Mouse (Mus musculus) Muller cell, postnatal 12 days (primary cell): ENCODE measurements at regions not wholly inside any gene's neighbourhood (a gene's known extent, or its start where the extent isn't known, plus 50 kb on each side); places are given as distances from the start of the nearest gene placed in this dataset.
A peak's percentile ranks its signal among the peaks of the same experiment; 100 is the strongest.

ENCODE experiments used
- DNase-seq: peaks from one replicate; pipeline ENCODE4 v3.0.0-alpha.2; 2015; ENCODE audit errors: inconsistent ontology term

DNA sequence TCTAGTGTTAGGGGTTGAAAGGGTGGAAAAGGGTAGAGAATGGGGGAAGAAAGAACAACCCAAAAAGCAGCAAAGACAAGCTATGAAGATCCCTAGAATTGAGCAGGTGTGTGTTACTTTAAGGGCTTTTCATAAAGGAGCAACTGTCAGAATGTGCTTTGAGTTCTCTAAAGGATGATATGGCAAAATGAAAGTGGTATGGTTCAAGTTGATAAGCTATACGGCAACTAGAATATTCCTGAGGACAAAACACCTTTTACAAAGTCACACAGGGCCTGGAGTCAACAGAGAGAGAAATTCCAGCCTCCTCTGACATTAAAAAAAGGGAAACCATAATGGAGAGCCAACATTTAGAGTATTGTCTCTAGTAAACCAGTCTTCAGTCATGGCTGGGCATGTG, 320.6 kb upstream of the Pard3b start:
- DNase-seq: no peak

DNA sequence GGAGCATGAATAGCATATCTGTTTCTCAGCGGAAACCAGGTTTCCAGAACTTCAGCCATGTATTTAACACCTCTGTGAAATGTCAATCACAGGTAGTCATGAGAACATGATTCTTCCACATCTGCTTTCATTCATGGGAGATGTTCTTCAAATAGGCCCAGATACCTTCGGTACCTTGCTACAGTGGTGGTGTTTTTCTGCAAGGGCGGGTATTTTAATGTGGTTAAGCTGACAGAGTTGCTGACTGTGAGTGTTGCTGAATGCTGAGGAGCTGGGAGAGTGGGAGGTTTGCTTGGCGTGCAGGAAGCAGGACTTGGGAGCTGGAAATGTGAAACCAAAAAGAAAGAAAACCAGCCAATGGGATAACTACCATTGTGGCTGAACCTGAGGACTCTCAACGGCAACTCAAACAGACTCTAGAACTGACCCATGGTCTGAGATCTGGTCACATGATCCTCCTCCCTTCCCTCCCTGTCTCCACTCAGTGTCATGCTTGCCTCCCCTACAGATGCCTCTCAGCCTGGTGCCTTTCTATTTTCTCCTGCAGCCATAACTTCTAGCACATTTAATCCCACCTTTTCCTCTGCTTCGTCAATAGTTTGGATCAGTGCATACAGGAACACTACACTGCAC, 317.0 kb upstream of the Pard3b start:
- no peak for DNase-seq

DNA sequence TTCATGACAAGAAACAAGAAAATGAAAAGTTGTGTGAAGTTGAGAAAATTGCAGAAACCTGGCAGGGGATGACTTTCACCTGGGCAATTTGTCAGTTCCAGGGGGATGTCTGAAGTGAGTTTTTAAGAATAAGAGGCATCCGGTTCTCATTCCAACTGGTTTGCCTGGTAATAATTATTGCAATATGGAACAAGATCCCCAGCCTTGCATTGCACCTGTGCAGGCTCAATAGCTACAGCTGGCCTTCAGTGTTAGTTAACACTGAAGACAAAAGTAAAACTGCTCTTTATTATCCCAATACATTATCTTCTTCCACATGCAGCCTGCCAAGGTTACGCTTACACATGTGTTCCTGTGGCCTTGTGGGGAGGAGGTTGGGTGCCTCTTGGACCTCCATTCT, 307.2 kb upstream of the Pard3b start:
- no peak for DNase-seq

DNA sequence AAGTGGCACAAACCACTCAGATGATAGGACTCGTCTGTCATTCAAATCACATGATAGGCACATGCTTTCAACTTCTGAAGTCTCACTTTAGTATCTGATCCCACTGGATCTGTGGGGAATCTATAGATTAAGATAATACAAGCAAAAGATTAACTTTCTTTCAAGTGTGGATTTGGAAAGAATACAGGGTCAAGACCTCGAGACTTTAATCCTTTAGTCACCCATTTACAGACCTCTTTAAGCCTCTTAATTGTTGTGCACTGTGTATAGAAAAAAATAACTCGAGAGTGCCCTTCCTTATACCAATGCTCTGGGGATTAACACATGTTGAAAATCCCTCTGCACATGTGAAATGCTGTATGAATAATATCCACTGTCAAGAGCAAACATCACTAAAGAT, 306.7 kb upstream of the Pard3b start:
- no peak for DNase-seq

DNA sequence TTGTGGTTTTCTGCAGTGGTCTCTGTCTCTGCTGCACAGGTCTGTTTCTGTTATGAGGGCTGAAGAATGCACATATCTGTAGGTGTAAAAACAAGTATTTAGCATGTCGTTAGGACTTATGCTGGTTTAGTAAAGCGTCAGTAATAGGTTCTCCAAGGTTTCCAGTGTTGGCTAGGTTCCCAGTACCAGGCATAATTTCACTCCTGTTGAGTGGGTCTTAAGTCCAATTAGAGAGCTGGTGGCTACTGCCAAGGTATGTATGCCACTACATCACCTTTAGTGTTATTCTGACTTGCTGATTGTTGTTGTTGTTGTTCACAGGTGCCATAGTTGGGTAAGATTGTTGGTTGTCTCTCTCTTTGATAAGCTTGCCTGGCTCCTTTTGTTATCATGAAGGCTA, 302.3 kb upstream of the Pard3b start:
- DNase-seq: no peak

DNA sequence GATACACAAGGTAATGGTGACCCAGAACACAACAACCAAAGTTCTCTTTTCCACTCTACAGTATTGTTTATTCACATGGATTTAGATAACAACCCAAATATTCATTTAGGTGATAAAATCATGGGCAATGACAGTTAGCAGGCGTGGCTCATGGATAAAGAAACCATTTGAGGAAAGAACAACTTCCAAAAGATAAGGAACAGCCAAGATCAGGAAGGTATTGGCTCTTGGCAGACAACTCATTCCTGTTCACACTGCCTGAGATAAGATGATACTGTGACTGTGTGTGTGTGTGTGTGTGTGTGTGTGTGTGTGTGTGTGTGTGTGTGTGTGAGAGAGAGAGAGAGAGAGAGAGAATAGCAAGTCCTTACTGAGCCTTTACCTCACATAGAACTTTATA, 285.7 kb upstream of the Pard3b start:
- DNase-seq: no peak

DNA sequence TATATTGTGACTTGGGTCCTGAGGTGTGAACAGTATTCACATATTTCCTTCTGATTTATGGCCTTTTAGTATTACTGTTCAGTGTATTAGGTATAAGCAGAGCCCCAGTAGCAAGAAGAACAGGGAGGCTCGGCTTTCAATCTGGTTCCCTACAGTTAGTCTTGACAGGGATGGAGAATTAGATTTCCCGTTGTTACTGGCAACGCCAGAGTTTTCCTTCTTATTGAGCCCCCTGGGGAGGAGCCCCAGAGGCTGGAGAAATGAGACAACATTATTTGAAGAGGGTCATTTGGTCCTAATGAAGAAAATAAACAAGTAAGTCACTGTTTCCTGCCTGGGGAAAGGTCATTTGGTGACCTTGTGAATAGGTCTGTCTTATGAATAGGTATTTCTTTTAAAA, 285.1 kb upstream of the Pard3b start:
- no peak for DNase-seq

DNA sequence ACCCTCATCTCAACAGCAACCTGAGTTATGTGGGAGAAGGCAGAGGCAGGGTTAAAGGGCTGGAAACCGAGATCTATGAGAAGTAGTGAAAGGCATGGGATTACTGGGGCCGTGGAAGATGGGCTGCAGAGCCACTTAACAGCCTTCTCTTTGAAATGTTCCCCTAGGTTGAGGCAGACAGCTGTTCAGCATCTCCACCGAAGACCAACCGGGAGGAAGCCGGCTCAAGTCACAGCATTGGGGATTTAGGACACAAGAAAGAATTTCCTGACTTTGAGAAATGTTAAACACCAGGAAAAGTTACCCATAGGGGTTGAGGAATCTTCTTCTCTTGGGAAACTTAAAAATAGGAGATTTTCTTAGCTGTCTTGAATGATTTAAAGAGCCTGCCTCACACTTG, 283.4 kb upstream of the Pard3b start:
- no peak for DNase-seq

DNA sequence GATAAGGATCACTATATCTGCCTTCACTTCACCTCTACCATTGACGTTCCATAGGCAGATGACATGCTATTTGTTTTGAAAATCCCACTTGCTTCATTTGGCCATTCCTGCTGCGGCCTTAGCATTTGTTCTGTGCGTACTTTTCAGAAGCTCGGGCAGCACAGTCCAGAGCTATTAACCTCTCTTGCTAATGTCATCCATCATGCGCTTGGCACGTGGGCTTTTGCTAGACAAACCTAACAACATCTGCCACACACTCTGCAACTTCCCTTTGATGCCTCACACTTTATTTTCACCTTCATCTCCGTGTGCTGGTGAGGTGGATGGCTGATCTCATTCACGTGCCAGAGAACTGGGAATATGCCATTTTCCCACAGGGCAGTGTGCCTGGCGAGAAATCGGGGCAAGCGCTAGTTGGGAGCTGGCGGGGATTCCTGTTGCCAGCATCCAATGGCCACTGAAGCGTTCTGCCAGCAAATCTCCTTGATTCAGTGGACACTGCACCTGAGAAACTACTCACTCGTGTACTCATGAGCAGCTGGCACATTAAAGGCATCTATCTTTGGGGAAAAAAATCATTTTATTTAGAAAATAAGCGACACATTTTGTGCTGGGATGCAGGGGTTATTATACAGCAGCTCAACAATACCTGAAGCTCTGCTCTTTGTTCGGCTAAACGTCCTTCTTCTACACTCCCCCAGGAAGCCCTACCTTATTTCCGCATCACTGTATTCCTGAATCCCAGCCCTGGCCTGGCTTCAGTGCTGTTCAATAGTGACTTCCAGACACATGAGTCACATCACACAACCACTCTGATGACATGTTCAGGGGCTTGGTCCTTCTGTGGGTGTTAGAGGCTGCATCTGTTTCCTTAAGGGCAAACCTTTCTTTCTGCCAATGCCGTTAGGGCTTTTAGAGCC, 279.4 kb upstream of the Pard3b start:
- peak; percentile 74 for DNase-seq

DNA sequence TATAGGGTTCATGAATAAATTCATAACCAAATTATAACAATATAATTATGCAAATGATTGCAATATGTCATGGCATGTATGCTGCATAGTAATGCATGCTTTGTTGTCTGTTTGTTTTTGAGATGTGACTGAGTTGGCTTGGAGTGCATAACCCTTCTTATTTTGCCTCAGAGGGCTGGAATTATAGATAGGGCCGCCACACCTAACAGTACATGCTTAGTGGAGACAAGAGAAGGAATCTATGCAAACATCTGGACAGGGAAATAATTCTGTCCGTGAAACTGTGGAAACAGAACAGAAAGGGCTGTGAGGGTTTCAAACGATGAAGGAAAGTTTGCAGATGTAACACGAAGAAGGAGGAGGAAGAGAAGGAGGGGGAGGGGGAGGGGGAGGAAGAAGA, 266.0 kb upstream of the Pard3b start:
- no peak for DNase-seq

DNA sequence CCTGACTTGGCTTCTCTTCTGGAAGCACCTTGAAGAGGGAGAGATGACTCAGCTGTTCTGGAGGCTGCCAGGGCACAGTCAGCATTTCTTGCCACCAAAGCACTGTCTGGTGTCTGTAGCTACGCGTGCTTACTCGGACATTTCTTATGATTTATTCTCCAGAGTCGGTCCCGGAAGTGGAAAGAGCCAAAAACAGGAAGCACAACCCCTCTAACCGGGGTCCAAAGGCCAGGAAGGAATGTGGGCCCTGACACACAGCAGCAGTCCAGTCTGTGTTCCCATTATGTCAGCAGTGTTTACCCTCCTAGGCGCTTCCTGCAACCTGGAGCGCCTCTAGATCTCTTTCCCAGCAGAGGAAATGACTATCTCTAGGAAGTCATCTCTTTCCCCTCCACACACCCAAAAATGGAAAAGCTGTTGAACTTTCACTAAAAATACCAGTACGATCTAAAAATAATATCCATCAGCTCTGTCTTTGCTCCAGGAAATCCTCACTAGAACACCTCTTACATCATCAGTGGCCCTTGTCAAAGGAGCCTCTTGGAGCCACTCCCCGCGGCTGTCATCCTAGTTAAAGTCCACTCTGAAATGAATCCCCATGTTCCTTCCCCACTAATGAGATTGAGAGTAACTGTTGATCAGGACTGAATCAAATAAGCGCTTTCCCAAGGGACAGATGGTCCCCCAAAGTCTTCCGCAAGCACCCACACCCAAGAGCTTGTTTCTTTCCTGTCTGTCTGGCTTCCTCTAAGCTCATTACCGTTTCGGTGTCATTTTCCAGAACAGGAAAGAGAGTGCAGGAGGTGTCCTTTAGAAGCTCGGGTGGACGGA, 264.7 kb upstream of the Pard3b start:
- no peak for DNase-seq

DNA sequence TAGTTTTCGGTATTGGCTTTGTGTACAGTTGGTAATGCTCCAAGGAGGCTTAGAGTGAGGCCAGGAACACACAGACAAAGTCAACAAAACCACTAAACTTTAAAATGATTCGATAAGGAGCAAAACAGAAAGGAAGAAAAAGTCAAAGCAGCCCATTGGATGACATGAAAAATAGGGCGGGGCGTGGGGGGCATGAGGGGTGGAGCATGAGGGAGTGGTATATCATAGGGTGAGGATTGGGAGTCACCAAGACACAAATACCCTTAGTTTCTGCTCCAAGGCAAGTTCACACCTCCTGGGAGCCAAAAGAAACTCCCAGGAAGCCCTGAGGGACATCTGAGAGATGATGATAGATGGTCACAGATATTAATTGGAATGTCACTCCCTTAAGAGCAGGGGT, 262.2 kb upstream of the Pard3b start:
- peak; percentile 8 for DNase-seq

DNA sequence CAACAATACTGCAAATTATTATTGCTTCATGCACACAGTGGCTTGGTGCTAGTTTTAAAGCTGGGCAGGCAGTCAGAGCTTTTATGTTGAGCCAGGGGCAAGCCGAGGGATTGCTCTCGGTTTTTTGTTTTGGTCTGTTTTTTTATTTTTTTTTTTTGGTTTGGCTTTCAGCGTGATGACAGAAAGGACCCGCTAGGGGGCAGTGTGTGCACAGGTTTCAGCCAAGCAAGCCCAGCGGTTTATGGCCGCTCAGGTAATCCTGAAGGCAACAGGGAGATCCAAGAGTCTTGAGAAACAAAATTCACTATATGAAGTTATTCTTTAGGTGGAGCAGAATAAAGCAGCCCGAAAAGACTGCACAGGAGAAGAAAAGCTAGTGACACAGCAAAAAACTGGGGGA, 261.6 kb upstream of the Pard3b start:
- peak; percentile 51 for DNase-seq

DNA sequence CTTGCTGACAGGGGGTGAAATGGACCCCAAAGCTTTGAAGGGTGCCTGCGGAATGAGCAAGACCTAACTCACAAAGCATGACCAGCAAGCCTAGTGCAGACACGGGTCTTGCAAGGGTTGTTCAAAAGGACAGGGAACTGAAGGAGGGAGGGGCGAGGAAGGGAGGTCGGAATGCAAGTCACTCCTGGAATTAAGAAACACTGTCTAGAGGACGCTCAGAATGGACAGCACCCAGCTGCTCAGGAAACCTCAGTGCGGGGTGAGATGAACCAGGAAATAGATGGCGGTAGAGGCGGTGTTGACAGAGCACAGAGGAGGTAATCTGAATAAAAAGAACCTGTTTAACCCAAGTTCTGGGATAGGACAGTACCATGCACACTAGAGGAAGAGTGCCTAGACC, 260.4 kb upstream of the Pard3b start:
- DNase-seq: no peak

DNA sequence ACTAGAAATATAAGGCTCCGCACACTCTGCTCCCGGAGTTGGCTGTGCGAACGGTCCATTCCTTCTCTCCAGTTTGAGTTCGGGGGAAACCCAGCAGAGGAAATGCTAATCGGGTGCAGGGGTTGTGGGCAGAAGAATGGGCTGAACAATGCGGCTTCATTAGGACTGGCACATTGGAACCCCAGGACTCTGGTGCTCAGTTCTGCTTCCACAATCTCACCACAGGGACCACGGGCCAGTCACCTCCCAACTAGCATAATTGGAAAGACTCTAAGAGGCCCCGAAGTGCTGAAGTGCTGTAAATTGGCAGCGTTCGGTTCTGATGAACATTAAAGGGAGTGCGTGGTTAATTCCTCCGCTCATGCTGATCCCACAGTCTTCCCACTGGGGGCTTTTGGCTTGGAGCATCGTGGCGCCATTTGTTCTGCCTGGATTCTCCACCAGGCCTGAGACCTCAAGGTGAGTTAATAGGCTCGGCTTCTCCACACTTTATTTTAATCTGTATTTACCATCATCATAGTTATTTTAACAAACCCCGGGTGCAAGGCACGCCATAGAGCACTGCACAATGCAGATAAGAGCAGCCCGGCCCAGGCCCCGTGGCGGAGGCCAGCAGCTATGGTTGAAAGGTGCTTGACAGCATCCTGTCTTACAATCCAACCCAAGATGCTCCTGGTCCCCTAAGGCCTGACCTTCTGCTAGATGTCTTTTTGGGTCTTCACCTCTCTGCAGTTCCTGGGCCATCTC, 258.7 kb upstream of the Pard3b start:
- peak; percentile 69 for DNase-seq

DNA sequence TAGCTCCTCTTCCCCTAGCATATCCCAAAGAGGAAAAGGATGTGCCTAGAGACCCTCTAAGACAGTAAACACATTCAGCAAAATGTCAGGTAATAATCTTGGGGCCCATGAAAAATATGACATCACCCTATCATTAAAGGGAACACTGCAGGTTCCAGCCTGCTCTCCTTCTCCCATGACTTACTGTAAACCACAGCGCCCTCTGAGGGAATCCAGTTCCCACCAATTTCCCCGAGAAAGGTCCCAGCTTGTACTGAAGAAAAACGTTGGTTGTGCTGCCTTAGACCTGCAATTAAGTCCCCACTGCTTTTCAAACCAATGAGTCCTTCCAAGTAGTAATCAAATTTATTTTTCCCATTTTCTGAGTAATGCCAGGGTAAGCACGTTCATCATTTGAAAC, 251.0 kb upstream of the Pard3b start:
- no peak for DNase-seq

DNA sequence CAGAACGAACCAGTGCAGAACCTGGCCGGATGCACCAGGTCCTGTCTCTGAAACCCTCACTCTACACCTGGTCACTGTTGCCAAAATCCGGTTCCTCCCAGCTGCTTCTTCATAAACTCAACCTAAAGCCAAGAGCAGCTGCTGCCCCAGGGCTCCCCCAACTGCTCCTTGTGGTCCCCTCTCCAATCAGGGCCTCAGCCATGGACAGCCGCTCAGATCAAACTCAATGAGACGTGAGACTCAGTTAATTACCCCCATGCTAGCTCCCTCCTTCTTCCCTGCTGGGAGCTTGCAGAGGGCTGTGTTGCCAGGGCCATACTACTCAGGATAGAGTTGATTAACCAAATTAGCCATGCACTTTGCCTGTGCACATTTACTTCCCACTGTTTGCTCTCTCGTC, 240.8 kb upstream of the Pard3b start:
- no peak for DNase-seq

DNA sequence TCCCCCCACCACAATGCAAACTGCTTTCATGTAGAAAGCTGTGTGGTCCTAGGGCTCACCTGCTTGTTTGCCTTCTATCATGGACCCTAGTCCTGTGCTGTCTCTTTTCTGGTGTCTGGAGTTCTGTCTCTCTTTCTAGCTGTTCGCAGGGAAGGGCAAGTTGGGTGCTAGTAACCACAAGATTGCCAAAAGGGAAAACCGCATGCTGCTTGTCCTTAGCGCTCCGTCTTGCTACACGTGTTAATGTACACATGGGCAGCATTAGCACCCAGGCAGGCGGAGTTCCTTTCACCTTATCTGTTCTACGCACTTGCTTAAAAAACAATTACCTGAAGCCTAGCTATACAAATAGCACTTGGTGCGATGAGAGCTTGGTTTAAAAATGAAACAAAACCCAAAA, 236.3 kb upstream of the Pard3b start:
- no peak for DNase-seq

DNA sequence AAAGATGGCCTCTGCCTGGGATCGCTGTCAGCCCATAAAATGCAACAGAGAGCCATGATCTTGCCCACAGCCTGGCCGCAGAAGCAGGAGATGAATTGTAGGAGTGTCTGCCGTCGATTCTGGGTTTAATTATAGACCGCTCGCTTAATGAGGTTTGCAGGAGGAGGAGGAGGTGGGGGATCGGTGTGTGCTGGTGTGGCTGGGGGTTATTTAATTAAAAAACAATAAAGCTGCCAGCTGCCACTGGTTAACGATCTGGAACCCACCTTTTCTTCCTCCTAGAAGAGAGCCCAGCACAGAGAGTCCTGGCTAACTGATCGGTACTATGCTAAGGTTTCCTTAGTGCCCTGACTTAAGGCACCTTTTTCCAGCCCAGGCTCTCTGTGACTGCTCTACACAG, 231.4 kb upstream of the Pard3b start:
- DNase-seq: no peak

DNA sequence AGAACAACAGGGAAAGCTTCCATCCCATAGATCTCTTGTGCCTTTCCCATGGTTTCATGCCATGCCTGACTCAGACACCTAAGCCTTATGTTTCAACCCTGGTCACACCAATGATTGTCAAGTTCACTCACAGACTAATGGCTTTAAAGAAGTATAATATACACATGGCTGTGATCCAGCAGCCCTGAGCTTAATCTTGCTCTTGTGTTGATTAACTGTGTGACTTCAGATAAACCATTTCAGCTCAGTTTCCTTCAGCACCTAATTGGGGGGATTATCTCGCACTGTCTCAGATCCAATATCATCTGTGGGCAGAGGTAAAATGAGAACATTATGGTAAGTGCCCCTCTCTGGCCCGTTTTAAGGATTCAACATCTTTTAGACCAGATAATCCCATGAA, 223.9 kb upstream of the Pard3b start:
- no peak for DNase-seq

DNA sequence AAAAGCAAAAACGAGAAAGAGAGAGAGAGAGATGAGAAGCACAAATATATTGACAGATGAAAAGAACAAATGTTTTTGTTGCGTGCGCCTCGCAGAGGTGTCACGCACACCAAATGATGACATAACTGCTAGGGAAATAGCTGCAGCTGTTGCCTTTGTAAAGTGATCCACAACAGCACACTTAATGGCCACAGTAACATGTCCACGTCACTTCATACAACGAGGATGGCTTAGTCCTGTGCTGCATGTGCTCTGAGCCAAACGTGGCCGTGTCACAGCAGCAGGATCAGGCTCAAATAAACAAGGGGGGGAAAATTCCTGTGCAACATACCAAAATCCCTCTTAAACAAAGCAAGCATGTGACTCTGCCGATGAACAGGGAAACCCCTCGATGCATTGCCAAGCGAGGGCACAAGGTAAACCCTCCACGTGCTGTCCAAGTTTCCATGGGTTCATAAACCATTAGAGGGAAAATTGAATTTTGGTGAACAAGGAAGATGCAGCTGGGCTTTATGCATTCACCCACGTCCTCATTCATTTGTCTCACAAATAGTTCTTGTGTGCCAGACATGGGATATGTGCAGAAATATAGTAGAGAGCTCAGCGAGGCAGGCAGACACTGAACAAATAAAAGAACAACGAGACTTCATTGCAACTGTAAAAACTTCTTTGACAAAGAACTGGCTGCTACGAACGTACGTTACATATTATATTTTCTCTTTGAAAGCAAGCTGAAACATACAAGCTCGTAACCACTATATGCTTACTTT, 223.0 kb upstream of the Pard3b start:
- peak; percentile 20 for DNase-seq
